Mouse (Mus musculus) MEL (cell line): ENCODE results near the gene Hist1h2ba. TPM values are rescaled to one million over a fixed set of nuclear protein-coding genes. Genes with fewer than 3 reads are reported as not detected.

Source experiments
- DNase-seq: peaks from one replicate; pipeline ENCODE4 v3.0.0; 2011; ENCODE audit warnings: low read depth, low spot score
- H3K27ac ChIP-seq: 2 replicates; pipeline ENCODE4 v1.5.1; 2012; ENCODE audit warnings: low read depth, mild to moderate bottlenecking, control low read depth, low read length, moderate library complexity; ENCODE audit not compliant: control insufficient read depth
- H3K27me3 ChIP-seq, 2 experiments: fragments of 150-350 bp in 1 of 2; sonication (generic) in 1 of 2; 2 replicates each; pipeline ENCODE4 v1.6.1; 2012; ENCODE audit warnings: low read length in 2 of 2, mild to moderate bottlenecking in 2 of 2, improper control_type of control experiment in 1 of 2, moderate library complexity in 1 of 2; ENCODE audit not compliant: insufficient read depth in 2 of 2, control insufficient read depth in 1 of 2
- H3K36me3 ChIP-seq, 2 experiments: 2 replicates each; pipeline ENCODE4 v1.6.1; 2012 to 2014; ENCODE audit warnings: low read length in 2 of 2, improper control_type of control experiment in 1 of 2, inconsistent platforms in 1 of 2, mild to moderate bottlenecking in 1 of 2; ENCODE audit not compliant: insufficient read depth in 2 of 2, control insufficient read depth in 1 of 2
- H3K4me1 ChIP-seq, 2 experiments: fragments of 150-350 bp in 1 of 2; sonication (generic) in 1 of 2; 2 replicates each; pipeline ENCODE4 v1.6.1; 2012; ENCODE audit warnings: low read length in 2 of 2, improper control_type of control experiment in 1 of 2, mild to moderate bottlenecking in 1 of 2; ENCODE audit not compliant: insufficient read depth in 2 of 2, control insufficient read depth in 1 of 2
- H3K4me3 ChIP-seq, 2 experiments: fragments of 150-350 bp in 1 of 2; sonication (generic) in 1 of 2; 2 replicates each; pipeline ENCODE4 v1.5.1; 2012; ENCODE audit warnings: low read depth in 2 of 2, low read length in 2 of 2, mild to moderate bottlenecking in 2 of 2, moderate library complexity in 2 of 2, control low read depth in 1 of 2, improper control_type of control experiment in 1 of 2; ENCODE audit not compliant: control insufficient read depth in 1 of 2, insufficient read depth in 1 of 2
- H3K79me2 ChIP-seq: 2 replicates; pipeline ENCODE4 v1.6.1; 2012; ENCODE audit warnings: mild to moderate bottlenecking, low read length, moderate library complexity; ENCODE audit not compliant: control insufficient read depth, poor library complexity, insufficient read depth
- H3K9ac ChIP-seq: 2 replicates; pipeline ENCODE4 v1.6.1; 2012; ENCODE audit warnings: low read depth, mild to moderate bottlenecking, control low read depth, low read length, moderate library complexity; ENCODE audit not compliant: control insufficient read depth, poor library complexity, severe bottlenecking
- H3K9me3 ChIP-seq: fragments of 150-350 bp; sonication (generic); replicated peaks from 2 replicates; pipeline ENCODE4 v1.6.1; 2012; ENCODE audit warnings: mild to moderate bottlenecking, low read length, improper control_type of control experiment, moderate library complexity; ENCODE audit not compliant: insufficient read depth
- CHD1 ChIP-seq: IDR thresholded peaks from 2 replicates; pipeline ENCODE4 v1.6.1; 2012; ENCODE audit warnings: low read depth, mild to moderate bottlenecking, inconsistent platforms, low read length, improper control_type of control experiment
- CHD2 ChIP-seq: IDR thresholded peaks from 2 replicates; pipeline ENCODE4 v1.6.1; 2011; ENCODE audit warnings: low read length, improper control_type of control experiment
- CTCF ChIP-seq, 3 experiments: IDR thresholded peaks in 2 of 3; conservative IDR thresholded peaks in 1 of 3; 2 replicates each; pipeline ENCODE4 v1.5.1; 2011 to 2012; ENCODE audit warnings: low read length in 3 of 3, low read depth in 2 of 3, mild to moderate bottlenecking in 2 of 3, improper control_type of control experiment in 1 of 3, inconsistent platforms in 1 of 3, mixed read lengths in 1 of 3, moderate library complexity in 1 of 3; ENCODE audit not compliant: control insufficient read depth in 1 of 3, insufficient read depth in 1 of 3, poor library complexity in 1 of 3, severe bottlenecking in 1 of 3
- ELF1 ChIP-seq: IDR thresholded peaks from 2 replicates; pipeline ENCODE4 v1.6.1; 2014; ENCODE audit warnings: low read depth, mild to moderate bottlenecking, inconsistent platforms, low read length, improper control_type of control experiment, moderate library complexity
- GABPA ChIP-seq: IDR thresholded peaks from 2 replicates; pipeline ENCODE4 v1.6.1; 2012; ENCODE audit warnings: low read depth, mild to moderate bottlenecking, inconsistent platforms, low read length, improper control_type of control experiment, moderate library complexity
- HCFC1 ChIP-seq: IDR thresholded peaks from 2 replicates; pipeline ENCODE4 v1.6.1; 2012; ENCODE audit warnings: low read depth, mild to moderate bottlenecking, inconsistent platforms, low read length, improper control_type of control experiment, moderate library complexity
- JUND ChIP-seq: IDR thresholded peaks from 2 replicates; pipeline ENCODE4 v1.6.1; 2011; ENCODE audit warnings: low read depth, mild to moderate bottlenecking, improper control_type of control experiment, low read length
- MAX ChIP-seq: IDR thresholded peaks from 2 replicates; pipeline ENCODE4 v1.6.1; 2011; ENCODE audit warnings: low read length, improper control_type of control experiment
- MAZ ChIP-seq: IDR thresholded peaks from 2 replicates; pipeline ENCODE4 v1.6.1; 2012; ENCODE audit warnings: low read depth, mild to moderate bottlenecking, inconsistent platforms, low read length, improper control_type of control experiment
- MYC ChIP-seq: IDR thresholded peaks from 2 replicates; pipeline ENCODE4 v1.6.1; 2011; ENCODE audit warnings: low read depth, mild to moderate bottlenecking, low read length, improper control_type of control experiment, moderate library complexity
- NRF1 ChIP-seq: IDR thresholded peaks from 2 replicates; pipeline ENCODE4 v1.6.1; 2014; ENCODE audit warnings: low read depth, mild to moderate bottlenecking, inconsistent platforms, low read length, improper control_type of control experiment, moderate library complexity; ENCODE audit not compliant: poor library complexity, insufficient read depth, severe bottlenecking
- POLR2A ChIP-seq, 2 experiments: IDR thresholded peaks; 2 replicates each; pipeline ENCODE4 v1.6.1; 2011 to 2012; ENCODE audit warnings: low read length in 2 of 2, mild to moderate bottlenecking in 2 of 2, control low read depth in 1 of 2, improper control_type of control experiment in 1 of 2, low read depth in 1 of 2, moderate library complexity in 1 of 2; ENCODE audit not compliant: control insufficient read depth in 1 of 2, insufficient read depth in 1 of 2, poor library complexity in 1 of 2
- POLR2AphosphoS2 ChIP-seq: IDR thresholded peaks from 2 replicates; pipeline ENCODE4 v1.6.1; 2011; ENCODE audit warnings: low read length, improper control_type of control experiment
- POLR2AphosphoS5 ChIP-seq: IDR thresholded peaks from 2 replicates; pipeline ENCODE4 v1.6.1; 2012; ENCODE audit warnings: low read depth, borderline replicate concordance, mild to moderate bottlenecking, inconsistent platforms, low read length, moderate library complexity, mixed read lengths
- RAD21 ChIP-seq: IDR thresholded peaks from 2 replicates; pipeline ENCODE4 v1.6.1; 2011; ENCODE audit warnings: mild to moderate bottlenecking, low read depth, low read length, improper control_type of control experiment
- TAL1 ChIP-seq: IDR thresholded peaks from 2 replicates; pipeline ENCODE4 v1.6.1; 2012; ENCODE audit warnings: mild to moderate bottlenecking, inconsistent platforms, low read length, moderate library complexity, mixed read lengths
- TBP ChIP-seq: IDR thresholded peaks from 2 replicates; pipeline ENCODE4 v1.8.0; 2011; ENCODE audit warnings: low read depth, low read length, improper control_type of control experiment
- UBTF ChIP-seq: IDR thresholded peaks from 2 replicates; pipeline ENCODE4 v1.6.1; 2012; ENCODE audit warnings: low read depth, mild to moderate bottlenecking, inconsistent platforms, low read length, improper control_type of control experiment, moderate library complexity, borderline replicate concordance; ENCODE audit not compliant: insufficient read depth
- ZKSCAN1 ChIP-seq: IDR thresholded peaks from 2 replicates; pipeline ENCODE4 v1.6.1; 2012; ENCODE audit warnings: low read depth, mild to moderate bottlenecking, inconsistent platforms, low read length, improper control_type of control experiment, moderate library complexity
- ZMIZ1 ChIP-seq: IDR thresholded peaks from 2 replicates; pipeline ENCODE4 v1.6.1; 2012; ENCODE audit warnings: low read depth, mild to moderate bottlenecking, inconsistent platforms, low read length, improper control_type of control experiment, moderate library complexity
- ZNF384 ChIP-seq: IDR thresholded peaks from 2 replicates; pipeline ENCODE4 v1.6.1; 2012; ENCODE audit warnings: low read depth, mild to moderate bottlenecking, inconsistent platforms, low read length, improper control_type of control experiment
- polyA plus RNA-seq, 2 experiments: library from polyadenylated mRNA; stranded (reverse) in 1 of 2; unstranded in 1 of 2; fragments of >175 nt in 1 of 2; fragments of >200 nt in 1 of 2; gene quantifications; 2 replicates each; pipeline versions ENCODE4 v1.2.1 to v1.2.4; 2012; ENCODE audit warnings: low replicate concordance in 2 of 2, low read depth in 1 of 2; ENCODE audit not compliant: insufficient read length in 2 of 2, insufficient read depth in 1 of 2, missing spikeins in 1 of 2
- total RNA-seq: library from RNA; depleted of rRNA; stranded (reverse); fragments of 300-350 nt; gene quantifications from 2 replicates; pipeline ENCODE4 v1.2.3, GENCODE M21; 2012

The Hist1h2ba gene
- total and polyA plus RNA-seq, 3 experiments = 0.58 TPM; not detected in 2

DNA sequence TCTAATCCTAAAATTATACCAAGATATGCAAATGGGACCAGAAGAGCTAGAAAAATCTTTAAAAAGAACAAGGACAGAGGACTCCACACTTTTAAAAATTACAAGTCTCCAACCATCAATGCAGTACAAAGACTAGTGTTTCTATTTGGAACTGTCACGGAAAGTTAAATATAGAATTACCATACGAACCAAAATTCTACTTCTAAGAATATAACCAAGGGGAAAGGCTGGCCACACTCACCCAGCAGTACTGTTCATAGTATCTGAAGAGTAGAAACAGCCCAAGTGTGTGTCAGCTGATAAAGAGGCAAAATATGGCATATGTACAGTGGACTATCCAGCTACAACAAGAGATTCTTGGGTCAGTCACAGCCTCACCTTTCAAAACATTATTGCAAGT is 31.0 kb upstream of the Hist1h2ba start:
- Histone ChIP-seq H3K9me3 (no peaks in the 10 kb centered on the region), H3K4me1 (no peaks in the 10 kb centered on the region), H3K27me3 (peaks cover 4 to 8% of the 10 kb centered on the region in 2 experiments), H3K4me3 (no peak overlapping the region), H3K9ac (no peak overlapping the region), H3K27ac (no peak overlapping the region), H3K79me2 (no peaks in the 10 kb centered on the region), H3K36me3 (no peaks in the 10 kb centered on the region)
- no peak for TF ChIP-seq CTCF (IDR thresholded peaks at IDR 0.05 in 2 of 3, conservative IDR thresholded peaks at IDR 0.05 in 1 of 3; ENCODE audit: control insufficient read depth in 1 of 3, insufficient read depth in 1 of 3, low read depth in 2 of 3, low read length in 3 of 3, poor library complexity in 1 of 3, severe bottlenecking in 1 of 3)
- no peak for TF ChIP-seq ZKSCAN1
- TF ChIP-seq POLR2AphosphoS5 = no peak
- no peak for TF ChIP-seq NRF1
- TF ChIP-seq POLR2AphosphoS2 = no peak
- no peak for TF ChIP-seq ELF1
- no peak for TF ChIP-seq CHD1
- TF ChIP-seq MYC = no peak
- TF ChIP-seq JUND = no peak
- no peak for TF ChIP-seq MAZ
- no peak for TF ChIP-seq RAD21
- no peak for TF ChIP-seq HCFC1
- TF ChIP-seq POLR2A (IDR thresholded peaks at IDR 0.05; ENCODE audit: control insufficient read depth in 1 of 2, insufficient read depth in 1 of 2, low read depth in 1 of 2, low read length in 2 of 2, poor library complexity in 1 of 2) = no peak
- TF ChIP-seq ZNF384 = no peak
- TF ChIP-seq ZMIZ1 = no peak
- TF ChIP-seq MAX = no peak
- DNase-seq = no peak

DNA sequence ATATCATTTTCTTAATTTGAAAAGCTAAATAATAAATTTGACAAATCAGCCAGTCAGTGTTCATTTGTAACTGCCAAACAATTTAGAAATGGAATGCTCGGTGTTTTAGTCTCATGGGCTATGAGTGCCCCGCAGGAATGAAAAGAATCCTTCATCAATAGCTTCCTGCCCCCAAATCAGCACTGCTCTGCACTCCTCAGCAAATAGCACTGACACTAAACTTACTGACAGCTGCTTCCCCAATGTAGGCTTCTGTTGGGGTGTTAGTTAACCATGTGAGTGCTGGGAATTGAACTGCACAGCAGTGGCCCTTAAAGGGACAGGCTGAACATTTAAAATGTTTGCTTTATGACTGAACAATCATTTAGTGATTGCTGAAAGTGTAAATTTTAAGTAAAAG is 25.8 kb upstream of the Hist1h2ba start:
- H3K4me1 ChIP-seq = no peaks in the 10 kb centered on the region
- TF ChIP-seq CTCF (IDR thresholded peaks at IDR 0.05 in 2 of 3, conservative IDR thresholded peaks at IDR 0.05 in 1 of 3; ENCODE audit: control insufficient read depth in 1 of 3, insufficient read depth in 1 of 3, low read depth in 2 of 3, low read length in 3 of 3, poor library complexity in 1 of 3, severe bottlenecking in 1 of 3) (no peak), TAL1 (no peak), UBTF (no peak), GABPA (no peak), MAX (no peak), CHD2 (no peak), TBP (no peak)
- no peaks in the 10 kb centered on the region for H3K36me3 ChIP-seq
- no peak for DNase-seq
- no peaks in the 10 kb centered on the region for H3K9me3 ChIP-seq
- no peaks in the 10 kb centered on the region for H3K79me2 ChIP-seq
- no peak overlapping the region for H3K4me3 ChIP-seq
- peaks cover 5 to 9% of the 10 kb centered on the region in 2 experiments for H3K27me3 ChIP-seq
- no peak overlapping the region for H3K27ac ChIP-seq
- no peak overlapping the region for H3K9ac ChIP-seq
